Mouse (Mus musculus) inflammation-experienced regulatory T-cells, adult 16 weeks (primary cell): ENCODE data around the gene Zbtb42. TPM values are rescaled to one million over a fixed set of nuclear protein-coding genes. Genes with fewer than 3 reads are reported as not detected.

Experiments used
- polyA plus RNA-seq: library from polyadenylated mRNA; unstranded; fragments of 100-300 nt; shearing (Covaris generic); gene quantifications from one replicate; pipeline ENCODE4 v1.2.1, GENCODE M21; 2017

The Zbtb42 gene
- 2.2 TPM for polyA plus RNA-seq

GRCm38 (mm10) chr12:112678555-112679026 is at the start of gene Zbtb42:
Gene Zbtb42 (plus strand): TSS chr12:112678828.

GRCm38 (mm10) chr12:112644180-112644854 is 34.3 kb upstream of the Zbtb42 start, which contains the start of gene Siva1:
Gene Siva1 (plus strand): TSS chr12:112644679.

GRCm38 (mm10) chr12:112674132-112675011 is 4.3 kb upstream of the Zbtb42 start, which contains the start of gene Akt1:
Gene Akt1 (minus strand): TSS chr12:112674884.

GRCm38 (mm10) chr12:112720216-112720615 is 41.6 kb downstream of the Zbtb42 start, which contains the start of gene Cep170b:
Gene Cep170b (plus strand): TSS chr12:112720455.

Other genes starting within 250 kb of the Zbtb42 start
- not detected for gene A530016L24Rik, start 189.4 kb upstream of the Zbtb42 start, polyA plus RNA-seq
- not detected for gene Tmem179, start 162.1 kb upstream of the Zbtb42 start, polyA plus RNA-seq
- gene Inf2, start 90.0 kb upstream of the Zbtb42 start, polyA plus RNA-seq = 13.5 TPM
- 4.3 TPM for gene Adssl1, start 58.8 kb upstream of the Zbtb42 start, polyA plus RNA-seq
- gene Siva1, start 34.1 kb upstream of the Zbtb42 start, polyA plus RNA-seq = 40.4 TPM
- 7.2 TPM for gene Akt1, start 3.9 kb upstream of the Zbtb42 start, polyA plus RNA-seq
- gene Cep170b, start 41.6 kb downstream of the Zbtb42 start, polyA plus RNA-seq = 2.9 TPM
- 4.9 TPM for gene Pld4, start 81.8 kb downstream of the Zbtb42 start, polyA plus RNA-seq
- gene Ahnak2, start 123.8 kb downstream of the Zbtb42 start, polyA plus RNA-seq = not detected
- gene Clba1, start 130.1 kb downstream of the Zbtb42 start, polyA plus RNA-seq = 0.40 TPM
- gene Cdca4, start 150.6 kb downstream of the Zbtb42 start, polyA plus RNA-seq = 92.9 TPM
- gene Gpr132, start 189.4 kb downstream of the Zbtb42 start, polyA plus RNA-seq = 32.8 TPM